Mouse (Mus musculus): ENCODE measurements at regions not wholly inside any gene's neighbourhood (a gene's known extent, or its start where the extent isn't known, plus 50 kb on each side); places are given as distances from the start of the nearest gene placed in this dataset.

DNA sequence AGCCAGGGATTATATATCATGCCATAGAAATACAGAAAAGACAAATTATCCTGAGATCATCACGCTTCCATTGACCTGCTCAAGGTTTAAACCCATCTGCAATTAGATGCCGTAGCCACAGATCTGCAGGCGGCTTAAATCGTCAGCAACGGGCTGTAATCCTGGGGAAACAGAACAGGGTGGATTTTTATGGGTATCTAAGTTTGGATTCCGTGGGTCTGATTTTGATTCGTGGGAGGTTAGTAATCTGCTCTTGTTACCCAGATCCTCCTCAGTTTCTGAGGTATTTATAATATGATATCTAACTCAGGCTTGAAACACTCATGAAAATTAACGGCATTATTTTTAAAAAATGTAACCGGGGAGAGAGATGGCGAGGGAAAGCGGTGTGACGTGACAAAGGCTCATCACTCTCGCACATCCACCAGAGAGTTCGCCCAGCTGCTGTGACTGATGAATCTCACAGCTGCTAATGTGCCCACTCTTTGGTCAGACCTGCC lies 309.3 kb upstream of the Noct start:
- DNase-seq (ENCODE audit: low read depth) = no peak
- TF ChIP-seq POLR2A (IDR thresholded peaks at IDR 0.05; ENCODE audit: borderline replicate concordance, extremely low read depth, insufficient read depth, insufficient read length, poor library complexity, severe bottlenecking) (no peak), CTCF (IDR thresholded peaks at IDR 0.05; ENCODE audit: borderline replicate concordance, extremely low read depth, insufficient read depth, insufficient read length) (no peak)

GRCm38 (mm10) chr3:50916305-50916854 lies 307.9 kb upstream of the Noct start:
- DNase-seq (ENCODE audit: low read depth) = no peak
- TF ChIP-seq POLR2A (IDR thresholded peaks at IDR 0.05; ENCODE audit: borderline replicate concordance, extremely low read depth, insufficient read depth, insufficient read length, poor library complexity, severe bottlenecking) = no peak
- no peak for TF ChIP-seq CTCF (IDR thresholded peaks at IDR 0.05; ENCODE audit: borderline replicate concordance, extremely low read depth, insufficient read depth, insufficient read length)

- peak; percentile 61 for DNase-seq (ENCODE audit: low read depth)
- no peak for TF ChIP-seq CTCF (IDR thresholded peaks at IDR 0.05; ENCODE audit: borderline replicate concordance, extremely low read depth, insufficient read depth, insufficient read length)
- TF ChIP-seq POLR2A (IDR thresholded peaks at IDR 0.05; ENCODE audit: borderline replicate concordance, extremely low read depth, insufficient read depth, insufficient read length, poor library complexity, severe bottlenecking) = no peak
Observed at GRCm38 (mm10) chr3:50922347-50922746, 301.9 kb upstream of the Noct start.

DNA sequence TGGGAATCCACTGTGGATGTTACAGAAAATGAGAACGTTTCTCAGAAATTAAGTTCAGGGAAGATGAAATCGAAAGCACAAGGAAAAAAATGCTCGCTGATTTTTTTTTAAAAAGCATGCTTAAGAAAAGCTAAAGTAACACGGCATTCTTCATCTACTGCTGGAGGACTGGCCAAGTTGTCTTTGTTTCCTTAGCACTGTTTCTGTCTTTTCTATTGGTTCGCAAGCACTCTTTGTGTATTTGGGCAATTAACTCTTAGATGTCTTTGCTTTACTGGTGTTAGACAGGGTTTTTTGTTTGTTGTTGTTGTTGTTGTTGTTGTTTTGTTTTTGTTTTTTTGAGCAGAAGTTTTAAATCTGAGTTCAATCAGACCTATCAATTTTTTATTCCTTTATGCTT lies 301.4 kb upstream of the Noct start:
- TF ChIP-seq POLR2A (IDR thresholded peaks at IDR 0.05; ENCODE audit: borderline replicate concordance, extremely low read depth, insufficient read depth, insufficient read length, poor library complexity, severe bottlenecking) (no peak), CTCF (IDR thresholded peaks at IDR 0.05; ENCODE audit: borderline replicate concordance, extremely low read depth, insufficient read depth, insufficient read length) (no peak)
- peak; percentile 53 for DNase-seq (ENCODE audit: low read depth)

- peak; percentile 86 for DNase-seq (ENCODE audit: low read depth)
Observed at GRCm38 (mm10) chr3:50923327-50923726, 300.9 kb upstream of the Noct start.

GRCm38 (mm10) chr3:50927318-50927717 lies 296.9 kb upstream of the Noct start:
- DNase-seq (ENCODE audit: low read depth) = no peak
- no peak for TF ChIP-seq CTCF (IDR thresholded peaks at IDR 0.05; ENCODE audit: borderline replicate concordance, extremely low read depth, insufficient read depth, insufficient read length)
- TF ChIP-seq POLR2A (IDR thresholded peaks at IDR 0.05; ENCODE audit: borderline replicate concordance, extremely low read depth, insufficient read depth, insufficient read length, poor library complexity, severe bottlenecking) = no peak

More at GRCm38 (mm10) chr3:50923327-50923726, 300.9 kb upstream of the Noct start:
- TF ChIP-seq POLR2A (IDR thresholded peaks at IDR 0.05; ENCODE audit: borderline replicate concordance, extremely low read depth, insufficient read depth, insufficient read length, poor library complexity, severe bottlenecking) (no peak), CTCF (IDR thresholded peaks at IDR 0.05; ENCODE audit: borderline replicate concordance, extremely low read depth, insufficient read depth, insufficient read length) (no peak)

- DNase-seq (ENCODE audit: low read depth) = no peak
- TF ChIP-seq POLR2A (IDR thresholded peaks at IDR 0.05; ENCODE audit: borderline replicate concordance, extremely low read depth, insufficient read depth, insufficient read length, poor library complexity, severe bottlenecking) = no peak
- no peak for TF ChIP-seq CTCF (IDR thresholded peaks at IDR 0.05; ENCODE audit: borderline replicate concordance, extremely low read depth, insufficient read depth, insufficient read length)
Observed at GRCm38 (mm10) chr3:50929013-50929412, 295.2 kb upstream of the Noct start.

GRCm38 (mm10) chr3:50932397-50933089 lies 291.7 kb upstream of the Noct start:
- TF ChIP-seq CTCF (IDR thresholded peaks at IDR 0.05; ENCODE audit: borderline replicate concordance, extremely low read depth, insufficient read depth, insufficient read length) (no peak), POLR2A (IDR thresholded peaks at IDR 0.05; ENCODE audit: borderline replicate concordance, extremely low read depth, insufficient read depth, insufficient read length, poor library complexity, severe bottlenecking) (no peak)
- peak; percentile 61 for DNase-seq (ENCODE audit: low read depth)

- TF ChIP-seq POLR2A (IDR thresholded peaks at IDR 0.05; ENCODE audit: borderline replicate concordance, extremely low read depth, insufficient read depth, insufficient read length, poor library complexity, severe bottlenecking) (no peak), CTCF (IDR thresholded peaks at IDR 0.05; ENCODE audit: borderline replicate concordance, extremely low read depth, insufficient read depth, insufficient read length) (no peak)
Observed at GRCm38 (mm10) chr3:50933090-50933443, 291.2 kb upstream of the Noct start.

DNA sequence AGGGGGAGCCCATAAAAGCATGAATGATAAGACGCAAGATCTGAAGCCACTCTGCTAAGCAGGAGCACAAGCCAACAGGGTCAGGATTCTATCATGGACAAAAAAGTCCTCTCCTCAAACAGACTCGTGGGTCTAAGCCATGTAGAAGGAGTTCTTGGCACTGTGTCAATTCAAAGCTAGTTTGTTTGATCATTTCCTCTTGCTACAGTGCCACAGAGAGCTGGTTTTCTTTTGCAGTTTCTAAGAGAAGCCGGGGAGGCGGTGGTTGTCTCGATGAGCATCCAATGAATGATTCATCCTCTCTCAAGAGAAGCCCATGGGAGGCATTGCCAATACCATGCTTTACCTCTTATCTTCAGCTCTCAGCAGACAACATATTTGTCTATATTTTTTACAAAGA lies 284.6 kb upstream of the Noct start:
- DNase-seq (ENCODE audit: low read depth) = no peak
- TF ChIP-seq POLR2A (IDR thresholded peaks at IDR 0.05; ENCODE audit: borderline replicate concordance, extremely low read depth, insufficient read depth, insufficient read length, poor library complexity, severe bottlenecking) (no peak), CTCF (IDR thresholded peaks at IDR 0.05; ENCODE audit: borderline replicate concordance, extremely low read depth, insufficient read depth, insufficient read length) (no peak)

More at GRCm38 (mm10) chr3:50933090-50933443, 291.2 kb upstream of the Noct start:
- no peak for DNase-seq (ENCODE audit: low read depth)

GRCm38 (mm10) chr3:50940656-50941055 lies 283.6 kb upstream of the Noct start:
- TF ChIP-seq CTCF (IDR thresholded peaks at IDR 0.05; ENCODE audit: borderline replicate concordance, extremely low read depth, insufficient read depth, insufficient read length) = no peak
- DNase-seq (ENCODE audit: low read depth) = no peak

DNA sequence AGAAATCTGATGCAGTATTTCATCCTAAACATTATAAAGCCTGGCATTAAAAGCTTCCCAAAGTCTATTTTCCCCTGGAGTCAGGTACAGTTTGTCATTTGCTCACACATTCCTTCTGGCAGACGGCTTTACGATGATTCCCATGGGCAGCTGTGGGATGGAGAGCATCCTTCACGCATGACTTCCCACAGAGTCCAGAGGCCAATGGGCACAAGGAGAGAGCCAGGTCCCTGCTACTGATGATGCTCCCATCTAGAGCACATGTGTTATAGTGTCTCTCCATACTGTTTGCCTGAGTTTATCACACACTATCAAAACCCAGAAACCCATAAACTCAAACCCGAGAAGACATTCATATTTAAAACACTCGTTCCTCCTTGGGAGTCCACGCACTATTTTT lies 270.8 kb upstream of the Noct start:
- DNase-seq (ENCODE audit: low read depth) = no peak
- no peak for TF ChIP-seq POLR2A (IDR thresholded peaks at IDR 0.05; ENCODE audit: borderline replicate concordance, extremely low read depth, insufficient read depth, insufficient read length, poor library complexity, severe bottlenecking)

Data from brain, embryonic 14.5 days (tissue).